15 mouse cellular contexts compared by ENCODE assay signal in the genomic region with DNA sequence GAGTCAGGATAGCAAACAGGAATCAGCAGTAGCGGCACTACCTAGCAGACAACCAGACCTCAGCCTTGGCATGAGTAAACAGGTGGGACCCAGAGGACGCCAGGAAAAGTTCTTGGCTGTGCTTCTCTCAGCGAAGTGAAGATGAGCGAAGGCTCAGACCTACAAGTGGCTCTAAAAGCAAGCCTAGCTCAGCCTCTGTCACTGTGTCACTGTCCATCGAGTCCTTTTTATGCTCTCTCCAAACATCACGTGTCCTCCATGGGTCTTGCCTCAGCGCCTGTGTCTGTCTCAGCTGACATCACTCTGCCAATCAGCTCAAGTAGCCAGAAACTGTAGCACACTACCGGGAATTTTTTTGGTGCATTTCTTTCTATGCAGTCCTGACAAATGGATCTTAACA.
"Had no signal": no experiment of that assay in that cellular context is flagged by ENCODE, and none has a peak within 500 bp of the region (broad histone marks: within the 10 kb centered on the region; RNA-seq: fewer than 3 reads in every experiment).

No protein-coding gene starts in this region.

- H3K4me3 ChIP-seq: neural tube, embryonic 15.5 days; stomach, embryonic 15.5 days had no signal

- H3K9me3 ChIP-seq: neural tube, embryonic 15.5 days; stomach, embryonic 15.5 days had no signal

- DNase-seq: retina, postnatal 1 day; right cerebral cortex, adult 18-20 months; right cerebral cortex, postnatal 14 days; right cerebral cortex, postnatal 25 days; right cerebral cortex, postnatal 4 days; spleen, adult 18-20 months; thymus, adult 18-20 months; thymus, adult 2 months; thymus, postnatal 14 days; thymus, postnatal 25 days; thymus, postnatal 36 days; thymus, postnatal 4 days had no signal

- H3K27me3 ChIP-seq: neural tube, embryonic 15.5 days; stomach, embryonic 15.5 days had no signal

- H3K9ac ChIP-seq: neural tube, embryonic 15.5 days; stomach, embryonic 15.5 days had no signal

- H3K4me1 ChIP-seq: neural tube, embryonic 15.5 days; stomach, embryonic 15.5 days had no signal

- H3K36me3 ChIP-seq: neural tube, embryonic 15.5 days; stomach, embryonic 15.5 days had no signal

- H3K4me2 ChIP-seq: neural tube, embryonic 15.5 days; stomach, embryonic 15.5 days had no signal

- H3K27ac ChIP-seq: neural tube, embryonic 15.5 days; stomach, embryonic 15.5 days; stomach, postnatal 0 days had no signal
